Mouse (Mus musculus): ENCODE data around the gene Btbd35f14. TPM values are rescaled to one million over a fixed set of nuclear protein-coding genes. Genes with fewer than 3 reads are reported as not detected.

Gene Btbd35f14
- not detected for total RNA-seq (2023)

DNA sequence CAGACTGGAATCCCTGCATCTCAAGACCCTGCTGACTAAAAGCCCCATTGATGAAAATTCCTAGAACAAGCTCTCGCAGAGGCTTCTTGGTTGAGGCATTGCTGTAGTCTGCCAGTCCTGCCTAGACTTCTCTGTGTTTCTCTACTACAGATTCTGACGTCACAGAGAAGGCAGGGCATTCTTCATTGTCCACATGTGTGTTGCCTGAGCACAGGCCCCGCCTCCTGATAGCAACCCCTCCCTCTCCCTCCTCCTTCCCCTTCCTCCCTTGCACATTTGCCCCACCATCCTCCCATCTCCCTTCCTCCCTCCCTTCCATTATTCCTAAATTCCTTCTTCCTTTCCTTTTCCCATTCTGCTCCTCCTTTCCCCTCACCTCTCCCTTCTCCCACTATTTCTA, at the start of gene Btbd35f14:
TSS of gene Btbd35f14 (minus strand) at position 101 of the 400 bp plus-strand sequence.

GRCm38 (mm10) chrX:33656872-33657271, 45.3 kb downstream of the Btbd35f14 start, which contains the start of gene Btbd35f13:
Gene Btbd35f13, plus strand, starts transcription at chrX:33657172.

Other genes starting within 250 kb of the Btbd35f14 start
- gene Btbd35f15, start 125.0 kb downstream of the Btbd35f14 start, total RNA-seq (2023): not detected
- not detected for gene Btbd35f13, start 45.2 kb downstream of the Btbd35f14 start, total RNA-seq (2023)

Measured in CD4-positive naive resting alpha-beta T cell, adult 76 days (primary cell).